Mouse (Mus musculus) ES-E14 (cell line): ENCODE measurements around the gene Sp140.
"Not testable (repeated sequence)": the region's sequence is repeated elsewhere in the genome, so short reads cannot be mapped to it uniquely, and the experiment has no call there.

Experiments used
- ZC3H11A ChIP-seq: IDR thresholded peaks from 2 replicates; pipeline ENCODE4 v1.6.1; 2012; ENCODE audit warnings: low read depth, mild to moderate bottlenecking, inconsistent platforms, low read length, borderline replicate concordance
- ZNF384 ChIP-seq: IDR thresholded peaks from 2 replicates; pipeline ENCODE4 v1.6.1; 2012; ENCODE audit warnings: low read depth, low read length, inconsistent platforms

GRCm38 (mm10) chr1:85657211-85657610, 57.0 kb downstream of the Sp140 start:
- TF ChIP-seq ZNF384, ZC3H11A: not testable (repeated sequence)
